Mouse (Mus musculus) kidney, adult 2 months (tissue): Measurements from ENCODE around the gene Flad1.

Experiments
- CTCF ChIP-seq: fragments of 200-500 bp; conservative IDR thresholded peaks from 2 replicates; pipeline ENCODE4 v1.5.1; 2011; ENCODE audit warnings: low read depth, mild to moderate bottlenecking, control low read depth, low read length, moderate library complexity, mixed read lengths; ENCODE audit not compliant: insufficient read depth, insufficient read length
- POLR2A ChIP-seq: fragments of 200-500 bp; IDR thresholded peaks from one replicate; pipeline ENCODE4 v1.6.1; 2011; ENCODE audit warnings: low read depth, low read length, control low read depth

DNA sequence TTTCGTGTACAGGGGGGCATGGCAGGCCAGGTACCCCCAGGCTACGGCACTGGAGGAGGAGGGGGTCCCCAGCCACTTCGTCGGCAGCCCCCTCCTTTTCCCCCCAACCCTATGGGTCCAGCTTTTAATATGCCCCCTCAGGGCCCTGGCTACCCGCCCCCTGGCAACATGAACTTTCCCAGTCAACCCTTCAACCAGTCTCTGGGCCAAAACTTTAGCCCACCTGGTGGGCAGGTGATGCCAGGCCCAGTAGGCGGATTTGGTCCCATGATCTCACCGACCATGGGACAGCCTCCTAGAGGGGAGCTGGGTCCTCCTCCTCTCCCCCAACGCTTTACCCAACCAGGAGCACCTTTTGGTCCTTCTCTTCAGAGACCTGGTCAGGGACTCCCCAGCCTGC lies 20.9 kb upstream of the Flad1 start:
- no peak for TF ChIP-seq CTCF
- no peak for TF ChIP-seq POLR2A
